ENCODE assay signal across 8 mouse cellular contexts in the genomic region with DNA sequence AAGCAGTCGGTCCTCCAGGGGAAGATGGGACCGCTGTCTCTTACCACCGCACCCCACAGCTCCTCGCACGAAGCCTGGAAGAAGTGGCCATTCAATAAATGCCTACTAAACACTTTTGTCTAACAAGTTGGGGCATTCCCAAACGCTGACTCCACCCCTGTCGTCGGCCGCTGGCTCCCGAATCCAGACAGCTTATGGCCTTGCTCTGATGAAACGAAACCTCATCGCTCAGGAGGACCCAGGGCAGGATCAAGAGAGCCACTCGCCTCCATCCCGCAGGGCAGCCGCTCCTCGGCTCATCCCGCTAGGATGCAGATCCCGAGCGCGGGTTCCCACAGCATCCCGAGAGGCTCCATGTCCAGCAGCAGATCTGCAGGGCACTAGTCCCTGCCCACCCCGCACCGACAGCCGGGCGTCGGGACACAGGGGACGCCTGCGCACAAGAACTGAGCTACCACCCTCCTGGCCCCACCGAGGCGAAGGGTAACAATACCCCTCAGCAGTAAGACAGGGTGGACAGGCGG. TPM values are rescaled to one million over a fixed set of nuclear protein-coding genes. Genes with fewer than 3 reads are reported as not detected.
DNase-seq lines count a peak whose midpoint lies in the region; ATAC-seq and TF ChIP-seq lines count a peak whose summit lies in the region.

No protein-coding gene starts in this region.

- H3K79me2 ChIP-seq in CH12.LX (replicated peaks; ENCODE audit: control insufficient read depth, extremely low read depth, insufficient read depth, poor library complexity, severe bottlenecking) = peaks cover 9% of the 10 kb centered on the region
- H3K79me2 ChIP-seq in macrophage (ENCODE audit: inconsistent target) = peaks cover 47% of the 10 kb centered on the region

- peak overlapping the region; percentile 66 to 95 (median 82) for H3K4me3 ChIP-seq in CH12.LX (replicated peaks in 1 of 3; ENCODE audit: low read depth in 2 of 3, low read length in 2 of 3, poor library complexity in 1 of 3)
- H3K4me3 ChIP-seq in kidney, embryonic 16.5 days (ENCODE audit: low read length) = peak overlapping the region; percentile 82
- peak overlapping the region; percentile 56 for H3K4me3 ChIP-seq in macrophage (ENCODE audit: inconsistent target)

- TF ChIP-seq EP300 in CH12.LX (IDR thresholded peaks at IDR 0.05; ENCODE audit: low read length) = peak; percentile 38; the same call in 1 of the 2 replicates

- peaks cover 0 to 2% of the 10 kb centered on the region in 2 experiments for H3K36me3 ChIP-seq in CH12.LX (replicated peaks in 1 of 2; ENCODE audit: control insufficient read depth in 1 of 2, insufficient read depth in 1 of 2, low read length in 1 of 2)
- H3K36me3 ChIP-seq in kidney, embryonic 16.5 days (ENCODE audit: insufficient read depth, low read length) = no peaks in the 10 kb centered on the region
- no peaks in the 10 kb centered on the region for H3K36me3 ChIP-seq in macrophage (ENCODE audit: inconsistent target)

- H3K27ac ChIP-seq in CH12.LX (ENCODE audit: insufficient read depth, low read depth) = peak overlapping the region; percentile 76
- H3K27ac ChIP-seq in kidney, embryonic 16.5 days (ENCODE audit: low read length) = peak overlapping the region; percentile 98
- peak overlapping the region; percentile 76 for H3K27ac ChIP-seq in macrophage

- H3K4me2 ChIP-seq in CH12.LX (ENCODE audit: insufficient read depth, low read depth, poor library complexity, severe bottlenecking) = peak overlapping the region; percentile 42; the same call in 1 of the 2 replicates
- peak overlapping the region; percentile 66 for H3K4me2 ChIP-seq in kidney, embryonic 16.5 days (replicated peaks; ENCODE audit: low read depth, low read length)

- dilution Hi-C loops in CH12.LX (cut with MboI; ENCODE audit: extremely low pct_ligation_motif_present, extremely low pct_unique_long_range_greater_than_20kb, low sequenced_read_pairs) = no loop called here

- TF ChIP-seq CTCF in CH12.LX (conservative IDR thresholded peaks at IDR 0.05 in 1 of 2, IDR thresholded peaks at IDR 0.05 in 1 of 2; ENCODE audit: low read depth in 2 of 2, low read length in 2 of 2) = no peak

- H3K4me1 ChIP-seq in CH12.LX (ENCODE audit: control insufficient read depth in 1 of 2, insufficient read depth in 2 of 2) = peaks cover 6 to 23% of the 10 kb centered on the region in 2 experiments
- peaks cover 24% of the 10 kb centered on the region for H3K4me1 ChIP-seq in kidney, embryonic 16.5 days (ENCODE audit: insufficient read depth, low read length)

- TF ChIP-seq POLR2A in CH12.LX (IDR thresholded peaks at IDR 0.05; ENCODE audit: low read depth, low read length) = no peak; the same call in 1 of the 2 replicates

- DNase-seq in 416B (ENCODE audit: low read depth) (peak; percentile 81), CH12.LX (ENCODE audit: extremely low read depth) (peak; percentile 78)
- DNase-seq in c-Kit-negative CD71-positive TER-119-positive erythroid progenitor cells, embryonic 14.5 days (ENCODE audit: low read depth, low spot score) = peak; percentile 64
- DNase-seq in heart, adult 11 months = peak; percentile 98
- peak; percentile 32 for DNase-seq in telencephalon, adult 2 months (ENCODE audit: low read depth, low spot score)
- no peak for DNase-seq in retina, embryonic 14.5 days (ENCODE audit: low spot score)

- ATAC-seq in kidney, embryonic 16.5 days (ENCODE audit: low FRiP score, low TSS enrichment) = peak; percentile 82

- H3K27me3 ChIP-seq in CH12.LX (replicated peaks) = no peaks in the 10 kb centered on the region
- no peaks in the 10 kb centered on the region for H3K27me3 ChIP-seq in kidney, embryonic 16.5 days (ENCODE audit: insufficient read depth, low read length)

- peak overlapping the region; percentile 51 for H3K9ac ChIP-seq in CH12.LX (ENCODE audit: insufficient read depth, low read depth)
- H3K9ac ChIP-seq in kidney, embryonic 16.5 days (replicated peaks; ENCODE audit: low read length) = peak overlapping the region; percentile 94

- in situ Hi-C loops in CH12.LX (cut with MboI; ENCODE audit: low pct_ligation_motif_present, low pct_unique_long_range_greater_than_20kb, low sequenced_read_pairs) = no loop called here

- no peak for TF ChIP-seq RAD21 in CH12.LX (IDR thresholded peaks at IDR 0.05; ENCODE audit: low read depth, low read length)

- WGBS in kidney, embryonic 16.5 days = 0% methylated on average over 31 of the region's 31 CpGs
- 0% methylated on average over 31 of the region's 31 CpGs for WGBS in macrophage (ENCODE audit: missing documents)

- no peaks in the 10 kb centered on the region for H3K9me3 ChIP-seq in CH12.LX (replicated peaks; ENCODE audit: low read length)
- H3K9me3 ChIP-seq in kidney, embryonic 16.5 days (ENCODE audit: low read length) = no peaks in the 10 kb centered on the region

TF ChIP-seq in CH12.LX, 34 proteins besides CTCF, POLR2A, EP300 and RAD21 (continues in another document):
- no peak for TF ChIP-seq UBTF (IDR thresholded peaks at IDR 0.05; ENCODE audit: low read depth, low read length)
- TF ChIP-seq USF1 (IDR thresholded peaks at IDR 0.05; ENCODE audit: low read depth, low read length) = no peak
- no peak; the same call in 1 of the 2 replicates for TF ChIP-seq MXI1 (IDR thresholded peaks at IDR 0.05; ENCODE audit: low read depth, low read length)
- TF ChIP-seq JUN (IDR thresholded peaks at IDR 0.05; ENCODE audit: insufficient read depth, low read depth, low read length) = no peak
- no peak for TF ChIP-seq JUND (conservative IDR thresholded peaks at IDR 0.05; ENCODE audit: low read depth, low read length)
- TF ChIP-seq MEF2A (IDR thresholded peaks at IDR 0.05; ENCODE audit: borderline replicate concordance, low read depth, low read length) = peak; percentile 15; the same call in 1 of the 2 replicates
- no peak for TF ChIP-seq KAT2A (IDR thresholded peaks at IDR 0.05; ENCODE audit: insufficient replicate concordance, low read length)
- TF ChIP-seq ETS1 (conservative IDR thresholded peaks at IDR 0.05; ENCODE audit: low read depth, low read length) = peak; percentile 24; the same call in 1 of the 2 replicates
- no peak for TF ChIP-seq BHLHE40 (IDR thresholded peaks at IDR 0.05; ENCODE audit: low read depth, low read length)
- TF ChIP-seq CHD1 (IDR thresholded peaks at IDR 0.05; ENCODE audit: low read depth, low read length) = no peak
- no peak; the same call in 1 of the 2 replicates for TF ChIP-seq IRF4 (IDR thresholded peaks at IDR 0.05; ENCODE audit: low read depth, low read length)
- TF ChIP-seq CHD2 (IDR thresholded peaks at IDR 0.05; ENCODE audit: low read length) = no peak
- TF ChIP-seq ELF1 (IDR thresholded peaks at IDR 0.05; ENCODE audit: low read depth, low read length) = no peak
- no peak for TF ChIP-seq SMC3 (IDR thresholded peaks at IDR 0.05; ENCODE audit: low read depth, low read length)
- no peak for TF ChIP-seq HCFC1 (IDR thresholded peaks at IDR 0.05; ENCODE audit: low read depth, low read length)
- TF ChIP-seq ZNF384 (IDR thresholded peaks at IDR 0.05; ENCODE audit: low read depth, low read length) = no peak
- TF ChIP-seq MAFK (IDR thresholded peaks at IDR 0.05; ENCODE audit: insufficient replicate concordance, low read length) = peak; percentile 89
- no peak for TF ChIP-seq GABPA (IDR thresholded peaks at IDR 0.05; ENCODE audit: insufficient replicate concordance, low read depth, low read length)
- TF ChIP-seq RCOR1 (conservative IDR thresholded peaks at IDR 0.05; ENCODE audit: low read depth, low read length) = 0 out of 2 replicates have a peak, but pooled peaks have one; percentile 23
- no peak for TF ChIP-seq E2F4 (IDR thresholded peaks at IDR 0.05; ENCODE audit: insufficient replicate concordance, low read depth, low read length)
- TF ChIP-seq TCF12 (IDR thresholded peaks at IDR 0.05; ENCODE audit: low read depth, low read length) = peak; percentile 54
- peak; percentile 68; the same call in 1 of the 2 replicates for TF ChIP-seq NRF1 (IDR thresholded peaks at IDR 0.05; ENCODE audit: low read depth, low read length)
- no peak for TF ChIP-seq ZC3H11A (IDR thresholded peaks at IDR 0.05; ENCODE audit: low read depth, low read length)
- 0 out of 2 replicates have a peak, but pooled peaks have one; percentile 62 for TF ChIP-seq TBP (conservative IDR thresholded peaks at IDR 0.05; ENCODE audit: low read depth, low read length)

RNA-seq across cellular contexts. Expression of a gene that starts 0.6 kb away (rescaled TPM):
- 6.7 and 10.0 TPM in 2 replicates for total RNA-seq in CH12.LX (2012; rRNA removed)
- total RNA-seq in CH12.LX (2014; rRNA removed) = 9.4 and 10.4 TPM in 2 replicates
- polyA plus RNA-seq in CH12.LX (2012; ENCODE audit: insufficient read length, low read depth) = 8.1 and 8.2 TPM in 2 replicates
- 25.2 and 27.9 TPM in 2 replicates for polyA plus RNA-seq in kidney, embryonic 16.5 days (2015; fragmentation: Nextera tagmentation; extraction: Ambion mirVana)
- 100 to 1,000 TPM in 1 of 26 experiments, 10 to 100 TPM in 25; 12.9 to 135 (median 50.6) TPM for total RNA-seq in macrophage (2018; cell fraction: chromatin; rRNA removed)
- total RNA-seq in macrophage (2018; cell fraction: cytosol; rRNA removed) = 10 to 100 TPM in 17 of 26 experiments, 1 to 10 TPM in 9; 5.0 to 33.8 (median 10.9) TPM
- 100 to 1,000 TPM in 1 of 26 experiments, 10 to 100 TPM in 25; 16.5 to 107 (median 46.9) TPM for total RNA-seq in macrophage (2018; cell fraction: nucleus; rRNA removed)
- polyA plus RNA-seq in macrophage (2018) = 4.9 to 12.1 TPM (median 5.8 TPM) in 3 replicates

RNA-seq across cellular contexts. Expression of a gene that starts 6.7 kb away (rescaled TPM):
- total RNA-seq in CH12.LX (2012; rRNA removed) (37.2 and 52.7 TPM in 2 replicates), CH12.LX (2014; rRNA removed) (87.7 and 94.9 TPM in 2 replicates)
- polyA plus RNA-seq in CH12.LX (2012; ENCODE audit: insufficient read length, low read depth) (78.6 and 83.0 TPM in 2 replicates), macrophage (2018) (2.3 to 8.3 TPM (median 3.3 TPM) in 3 replicates)
- polyA plus RNA-seq in kidney, embryonic 16.5 days (2015; fragmentation: Nextera tagmentation; extraction: Ambion mirVana) = 39.9 and 43.0 TPM in 2 replicates
- 10 to 100 TPM in 5 of 26 experiments, 1 to 10 TPM in 21; 2.5 to 14.2 (median 5.5) TPM for total RNA-seq in macrophage (2018; cell fraction: chromatin; rRNA removed)
- total RNA-seq in macrophage (2018; cell fraction: cytosol; rRNA removed) = 1 to 10 TPM; 2.2 to 5.3 (median 4.2) TPM
- 1 to 10 TPM; 1.2 to 9.2 (median 4.2) TPM for total RNA-seq in macrophage (2018; cell fraction: nucleus; rRNA removed)

RNA-seq across cellular contexts. Expression of a gene that starts 30.4 kb away (rescaled TPM):
- total RNA-seq in CH12.LX (2012; rRNA removed) = 43.4 and 76.6 TPM in 2 replicates
- total RNA-seq in CH12.LX (2014; rRNA removed) = 106 and 107 TPM in 2 replicates
- 174 and 204 TPM in 2 replicates for polyA plus RNA-seq in CH12.LX (2012; ENCODE audit: insufficient read length, low read depth)
- 115 and 124 TPM in 2 replicates for polyA plus RNA-seq in kidney, embryonic 16.5 days (2015; fragmentation: Nextera tagmentation; extraction: Ambion mirVana)
- total RNA-seq in macrophage (2018; cell fraction: chromatin; rRNA removed) = 1 to 10 TPM in 5 of 26 experiments, under 1 TPM in 3, not detected in 18; 0.49 to 4.1 (median 1.4) TPM
- total RNA-seq in macrophage (2018; cell fraction: cytosol; rRNA removed) = 1 to 10 TPM in 23 of 26 experiments, under 1 TPM in 3; 0.68 to 5.1 (median 2.3) TPM
- 1 to 10 TPM in 12 of 26 experiments, under 1 TPM in 5, not detected in 9; 0.72 to 3.2 (median 1.4) TPM for total RNA-seq in macrophage (2018; cell fraction: nucleus; rRNA removed)
- 2.3 to 8.6 TPM (median 2.9 TPM) in 3 replicates for polyA plus RNA-seq in macrophage (2018)

Comparison
In these comparisons a context has a peak if more than half of its experiments do, and no peak if none do; other contexts are left out.
1. RNA of a gene that starts 30.4 kb away (polyA plus RNA-seq): 174 to 204 TPM in CH12.LX and 115 to 124 TPM in kidney, embryonic 16.5 days; 2.3 to 8.6 TPM in macrophage; every median in the first group is over 10 times any median in the second.
2. Peak in every context shown above with its lines, with median percentiles within 50 percentile points of each other: H3K27ac ChIP-seq and H3K4me3 ChIP-seq.